Mouse (Mus musculus) myocyte (in vitro differentiated cells): ENCODE data around the gene Psen2. TPM values are rescaled to one million over a fixed set of nuclear protein-coding genes. Genes with fewer than 3 reads are reported as not detected.

Experiments
- H3K27me3 ChIP-seq: one replicate; pipeline ENCODE4 v1.6.1; 2011; ENCODE audit not compliant: control insufficient read depth, insufficient read depth, insufficient read length
- H3K36me3 ChIP-seq: one replicate; pipeline ENCODE4 v1.6.1; 2011; ENCODE audit not compliant: control insufficient read depth, insufficient read depth
- H3K4me2 ChIP-seq: one replicate; pipeline ENCODE4 v1.6.1; 2011; ENCODE audit warnings: low read depth, control low read depth
- H3K4me3 ChIP-seq: one replicate; pipeline ENCODE4 v1.5.1; 2011; ENCODE audit warnings: mild to moderate bottlenecking, control low read depth, moderate library complexity
- H3K79me2 ChIP-seq: one replicate; pipeline ENCODE4 v1.6.1; 2011; ENCODE audit not compliant: control insufficient read depth, insufficient read depth
- H3ac ChIP-seq: one replicate; pipeline ENCODE4 v1.6.1; 2011; ENCODE audit not compliant: control insufficient read depth, insufficient read length
- CEBPB ChIP-seq: IDR thresholded peaks from 2 replicates; pipeline ENCODE4 v1.6.1; 2011; ENCODE audit warnings: mild to moderate bottlenecking, moderate library complexity; ENCODE audit not compliant: poor library complexity, insufficient read depth, severe bottlenecking
- E2F4 ChIP-seq: IDR thresholded peaks from one replicate; pipeline ENCODE4 v1.6.1; 2011; ENCODE audit warnings: mild to moderate bottlenecking, control low read depth, moderate library complexity; ENCODE audit not compliant: insufficient read depth
- MAX ChIP-seq: IDR thresholded peaks from one replicate; pipeline ENCODE4 v1.6.1; 2011; ENCODE audit warnings: low read depth, mild to moderate bottlenecking, control low read depth
- MYOD1 ChIP-seq, 3 experiments: IDR thresholded peaks; one replicate each; pipeline ENCODE4 v1.6.1; 2011; ENCODE audit warnings: control low read depth in 2 of 3, low read depth in 2 of 3, mild to moderate bottlenecking in 2 of 3, moderate library complexity in 1 of 3; ENCODE audit not compliant: insufficient read length in 2 of 3, control insufficient read depth in 1 of 3
- MYOG ChIP-seq, 3 experiments: IDR thresholded peaks; one replicate each; pipeline ENCODE4 v1.6.1; 2011; ENCODE audit warnings: control low read depth in 2 of 3, low read depth in 2 of 3, mild to moderate bottlenecking in 2 of 3; ENCODE audit not compliant: insufficient read length in 2 of 3, control insufficient read depth in 1 of 3, insufficient read depth in 1 of 3
- POLR2A ChIP-seq: IDR thresholded peaks from one replicate; pipeline ENCODE4 v1.6.1; 2011; ENCODE audit warnings: low read depth, mild to moderate bottlenecking, control low read depth, moderate library complexity; ENCODE audit not compliant: insufficient read length
- POLR2AphosphoS2 ChIP-seq: IDR thresholded peaks from one replicate; pipeline ENCODE4 v1.6.1; 2011; ENCODE audit warnings: low read depth, control low read depth; ENCODE audit not compliant: insufficient read length
- REST ChIP-seq: IDR thresholded peaks from one replicate; pipeline ENCODE4 v1.6.1; 2011; ENCODE audit warnings: mild to moderate bottlenecking, control low read depth, moderate library complexity; ENCODE audit not compliant: insufficient read depth, insufficient read length
- SRF ChIP-seq: IDR thresholded peaks from one replicate; pipeline ENCODE4 v1.6.1; 2011; ENCODE audit warnings: low read depth; ENCODE audit not compliant: control insufficient read depth, insufficient read length
- TCF12 ChIP-seq: IDR thresholded peaks from one replicate; pipeline ENCODE4 v1.6.1; 2011; ENCODE audit warnings: mild to moderate bottlenecking, control low read depth; ENCODE audit not compliant: poor library complexity, insufficient read depth, severe bottlenecking
- TCF3 ChIP-seq: IDR thresholded peaks from one replicate; pipeline ENCODE4 v1.6.1; 2011; ENCODE audit warnings: low read depth, control low read depth; ENCODE audit not compliant: insufficient read length
- USF1 ChIP-seq: IDR thresholded peaks from one replicate; pipeline ENCODE4 v1.6.1; 2011; ENCODE audit warnings: low read depth, mild to moderate bottlenecking, control low read depth, moderate library complexity
- polyA plus RNA-seq: library from polyadenylated mRNA; unstranded; fragments of >200 nt; fragmentation: generic; extraction: Trizol; gene quantifications from one replicate; pipeline ENCODE4 v1.2.1, GENCODE M21; 2012; ENCODE audit warnings: missing spikeins

Psen2 gene
- polyA plus RNA-seq, 1 experiment, result 28.6 TPM

DNA sequence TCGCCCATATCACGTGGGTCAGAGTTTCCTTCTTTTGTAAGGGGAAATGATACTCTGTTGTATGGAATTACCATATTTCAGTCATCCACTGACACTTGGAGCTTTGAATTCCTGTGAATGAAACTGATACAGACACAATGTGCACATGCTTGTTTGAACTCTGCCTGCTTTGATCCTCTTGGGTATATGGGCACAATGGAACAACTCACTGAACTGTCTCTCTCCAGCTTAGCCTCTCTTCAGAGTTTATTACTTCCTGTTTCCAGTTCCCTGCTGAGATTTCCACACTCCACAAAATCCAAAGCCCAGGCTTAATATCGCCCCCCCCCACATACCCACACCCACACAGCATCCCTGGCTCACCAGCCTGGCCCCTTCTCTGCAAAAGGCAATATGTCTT is 31.5 kb downstream of the Psen2 start:
- TF ChIP-seq MAX (no peak), MYOG (IDR thresholded peaks at IDR 0.05; ENCODE audit: control insufficient read depth in 1 of 3, insufficient read depth in 1 of 3, insufficient read length in 2 of 3, low read depth in 2 of 3) (no peak), USF1 (no peak), MYOD1 (IDR thresholded peaks at IDR 0.05; ENCODE audit: control insufficient read depth in 1 of 3, insufficient read length in 2 of 3, low read depth in 2 of 3) (no peak), CEBPB (no peak), E2F4 (no peak), TCF12 (no peak), POLR2AphosphoS2 (no peak), POLR2A (no peak), TCF3 (no peak), SRF (no peak), REST (no peak)
- Histone ChIP-seq H3K36me3 (no peaks in the 10 kb centered on the region), H3K27me3 (no peaks in the 10 kb centered on the region), H3K4me2 (no peak overlapping the region), H3K4me3 (no peak overlapping the region), H3ac (no peak overlapping the region), H3K79me2 (no peaks in the 10 kb centered on the region)

DNA sequence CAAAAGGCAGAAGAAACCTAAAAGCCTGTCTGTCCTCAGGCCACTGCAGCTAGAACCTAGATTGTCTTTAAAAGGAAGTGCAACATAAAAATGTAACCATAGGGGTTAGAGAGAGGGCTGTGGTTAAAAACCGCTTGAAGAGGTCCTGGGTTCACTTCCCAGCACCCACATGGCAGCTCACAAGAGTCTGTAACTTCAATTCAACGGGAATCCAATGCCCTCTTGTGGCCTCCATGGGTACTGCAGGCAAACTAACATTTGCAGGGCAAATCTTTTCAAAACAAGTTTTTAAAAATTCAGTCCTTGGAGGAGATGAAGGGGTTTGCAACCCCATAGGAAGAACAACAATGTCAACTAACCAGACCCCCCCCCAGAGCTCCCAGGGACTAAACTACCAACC is 32.7 kb downstream of the Psen2 start:
- no peak overlapping the region for H3K4me2 ChIP-seq
- H3K36me3 ChIP-seq, result no peaks in the 10 kb centered on the region
- H3K79me2 ChIP-seq, result no peaks in the 10 kb centered on the region
- H3ac ChIP-seq, result no peak overlapping the region
- no peaks in the 10 kb centered on the region for H3K27me3 ChIP-seq
- H3K4me3 ChIP-seq, result no peak overlapping the region
- TF ChIP-seq E2F4 (no peak), TCF12 (no peak), POLR2A (no peak), SRF (no peak), REST (no peak)

DNA sequence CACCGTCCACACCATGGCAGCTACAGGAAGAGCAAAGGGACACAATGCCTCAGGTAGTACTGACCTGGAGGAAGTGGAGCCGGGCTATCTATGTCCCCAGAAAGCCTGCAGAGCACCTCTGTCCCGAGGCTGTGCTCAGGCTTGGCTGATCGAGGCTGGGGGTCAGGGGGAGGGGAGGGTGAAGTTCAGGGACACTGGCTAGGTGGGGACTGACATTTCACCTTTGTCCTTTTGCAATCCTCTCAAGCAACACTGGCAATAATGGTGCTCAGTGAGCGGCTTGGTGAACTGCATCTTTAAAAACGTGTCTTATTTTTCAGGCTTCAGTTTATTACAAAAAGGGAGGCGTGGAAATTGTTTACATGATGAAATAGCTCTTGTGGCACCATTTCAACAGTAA is 33.3 kb downstream of the Psen2 start:
- Histone ChIP-seq H3K27me3 (no peaks in the 10 kb centered on the region), H3K4me2 (no peak overlapping the region), H3K4me3 (no peak overlapping the region), H3K79me2 (no peaks in the 10 kb centered on the region), H3ac (no peak overlapping the region), H3K36me3 (no peaks in the 10 kb centered on the region)
- TF ChIP-seq SRF, result no peak
- TF ChIP-seq REST, result no peak
- TF ChIP-seq POLR2AphosphoS2, result no peak
- TF ChIP-seq MAX, result no peak
- TF ChIP-seq POLR2A, result no peak
- no peak for TF ChIP-seq MYOG (IDR thresholded peaks at IDR 0.05; ENCODE audit: control insufficient read depth in 1 of 3, insufficient read depth in 1 of 3, insufficient read length in 2 of 3, low read depth in 2 of 3)
- TF ChIP-seq TCF12, result no peak
- no peak for TF ChIP-seq MYOD1 (IDR thresholded peaks at IDR 0.05; ENCODE audit: control insufficient read depth in 1 of 3, insufficient read length in 2 of 3, low read depth in 2 of 3)
- TF ChIP-seq USF1, result no peak
- no peak for TF ChIP-seq TCF3
- no peak for TF ChIP-seq E2F4
- no peak for TF ChIP-seq CEBPB

DNA sequence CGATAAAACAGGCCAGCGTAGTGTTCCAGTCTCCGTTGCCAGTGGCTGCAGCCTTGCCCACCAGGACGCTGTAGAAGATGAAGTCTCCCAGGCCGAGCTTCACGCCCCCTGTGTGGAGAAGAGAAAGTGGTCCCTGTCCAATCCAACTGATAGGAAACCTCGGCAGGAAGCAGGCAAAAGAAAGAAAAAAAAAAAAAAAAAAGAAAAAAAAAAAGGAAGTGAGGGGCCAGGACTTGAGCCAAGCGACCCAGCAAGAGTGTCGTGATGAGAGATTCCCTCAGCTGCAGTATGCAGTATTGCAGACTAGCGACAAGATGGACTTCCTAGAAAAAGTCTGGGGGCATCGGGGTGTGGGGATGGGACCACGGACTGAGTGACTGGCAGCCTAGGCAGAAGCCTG is 34.4 kb downstream of the Psen2 start:
- no peak overlapping the region for H3ac ChIP-seq
- H3K79me2 ChIP-seq, result no peaks in the 10 kb centered on the region
- TF ChIP-seq E2F4 (no peak), POLR2A (no peak), SRF (no peak), MAX (no peak), MYOD1 (IDR thresholded peaks at IDR 0.05; ENCODE audit: control insufficient read depth in 1 of 3, insufficient read length in 2 of 3, low read depth in 2 of 3) (no peak), CEBPB (no peak)
- peaks cover 4% of the 10 kb centered on the region for H3K27me3 ChIP-seq
- H3K4me2 ChIP-seq, result no peak overlapping the region
- H3K4me3 ChIP-seq, result no peak overlapping the region
- no peaks in the 10 kb centered on the region for H3K36me3 ChIP-seq

DNA sequence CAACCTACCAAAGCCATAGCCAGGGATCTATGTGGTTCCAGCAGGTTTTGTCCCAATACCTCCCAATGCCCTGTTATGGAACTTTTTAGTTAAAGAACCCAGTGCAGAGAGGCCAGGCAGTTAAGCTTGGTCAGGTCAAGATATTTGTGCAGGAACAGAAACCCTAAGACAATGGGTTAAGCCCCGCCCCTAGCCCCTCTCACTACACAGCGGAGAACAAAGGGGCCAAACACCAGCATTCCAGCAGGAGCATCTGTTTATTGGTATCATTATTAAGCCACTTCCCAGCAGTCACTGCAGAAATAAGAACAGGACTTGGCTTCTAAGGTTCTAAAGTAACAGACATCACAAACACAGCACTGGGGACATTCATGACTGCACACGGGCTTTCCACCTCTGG is 36.5 kb downstream of the Psen2 start:
- no peak overlapping the region for H3ac ChIP-seq
- no peak overlapping the region for H3K4me3 ChIP-seq
- H3K4me2 ChIP-seq, result no peak overlapping the region
- H3K27me3 ChIP-seq, result peaks cover 13% of the 10 kb centered on the region
- no peaks in the 10 kb centered on the region for H3K36me3 ChIP-seq
- no peak for TF ChIP-seq MYOG (IDR thresholded peaks at IDR 0.05; ENCODE audit: control insufficient read depth in 1 of 3, insufficient read depth in 1 of 3, insufficient read length in 2 of 3, low read depth in 2 of 3)
- TF ChIP-seq TCF12, result no peak
- no peak for TF ChIP-seq MYOD1 (IDR thresholded peaks at IDR 0.05; ENCODE audit: control insufficient read depth in 1 of 3, insufficient read length in 2 of 3, low read depth in 2 of 3)
- TF ChIP-seq POLR2A, result no peak
- no peak for TF ChIP-seq POLR2AphosphoS2
- no peak for TF ChIP-seq TCF3
- no peak for TF ChIP-seq E2F4
- no peak for TF ChIP-seq USF1
- no peak for TF ChIP-seq MAX
- no peak for TF ChIP-seq CEBPB
- no peak for TF ChIP-seq REST
- no peaks in the 10 kb centered on the region for H3K79me2 ChIP-seq
